Mouse (Mus musculus): ENCODE data around the gene Nudt22.
"Not testable (repeated sequence)": the region's sequence is repeated elsewhere in the genome, so short reads cannot be mapped to it uniquely, and the experiment has no call there.

The Nudt22 gene

DNA sequence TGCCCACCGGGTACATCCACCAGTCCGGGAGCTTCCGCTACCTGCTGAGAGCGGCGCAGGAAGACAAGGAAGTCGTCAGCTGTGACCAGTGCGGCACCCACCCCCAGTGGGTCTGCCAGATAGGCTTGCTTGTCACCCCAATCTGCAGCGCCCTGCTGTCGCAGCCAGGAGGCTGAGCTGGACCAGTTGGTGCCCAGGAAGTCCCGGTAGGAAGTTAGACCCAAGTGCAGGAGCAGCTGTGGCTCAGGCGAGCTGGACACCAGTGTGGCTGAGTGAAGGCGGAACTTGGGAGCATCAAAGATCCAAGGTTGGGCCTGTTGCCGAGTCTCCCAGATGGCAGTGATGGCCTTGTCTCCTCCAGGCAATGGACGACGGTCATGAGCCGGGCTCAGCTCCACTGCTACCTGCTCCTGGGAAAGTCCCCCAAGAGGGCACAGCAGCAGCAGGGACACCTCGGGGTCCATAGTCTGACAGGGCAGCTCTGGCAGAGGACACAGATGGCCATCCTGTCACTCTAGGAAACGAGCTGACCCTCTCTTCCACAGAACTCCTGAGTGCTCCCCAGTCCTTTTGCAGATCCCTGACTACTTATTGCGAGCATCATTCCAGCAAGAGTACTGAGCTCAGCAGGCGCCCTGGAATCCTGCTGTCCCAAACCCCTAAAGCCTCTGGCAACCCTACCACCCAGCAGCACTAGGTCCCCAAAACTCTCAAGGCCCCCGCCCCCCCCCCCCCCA lies 494 bp downstream of the Nudt22 start:
- in situ Hi-C loops (cut with MboI): no loop called here

GRCm38 (mm10) chr19:6994489-6994888 lies 1.4 kb downstream of the Nudt22 start:
- in situ Hi-C loops (cut with MboI): no loop called here

GRCm38 (mm10) chr19:6994002-6994401 lies 1.9 kb downstream of the Nudt22 start:
- in situ Hi-C loops (cut with MboI): no loop called here

- in situ Hi-C loops (cut with MboI): no loop called here
These were observed 2.7 kb downstream of the Nudt22 start for GRCm38 (mm10) chr19:6993011-6993770.

DNA sequence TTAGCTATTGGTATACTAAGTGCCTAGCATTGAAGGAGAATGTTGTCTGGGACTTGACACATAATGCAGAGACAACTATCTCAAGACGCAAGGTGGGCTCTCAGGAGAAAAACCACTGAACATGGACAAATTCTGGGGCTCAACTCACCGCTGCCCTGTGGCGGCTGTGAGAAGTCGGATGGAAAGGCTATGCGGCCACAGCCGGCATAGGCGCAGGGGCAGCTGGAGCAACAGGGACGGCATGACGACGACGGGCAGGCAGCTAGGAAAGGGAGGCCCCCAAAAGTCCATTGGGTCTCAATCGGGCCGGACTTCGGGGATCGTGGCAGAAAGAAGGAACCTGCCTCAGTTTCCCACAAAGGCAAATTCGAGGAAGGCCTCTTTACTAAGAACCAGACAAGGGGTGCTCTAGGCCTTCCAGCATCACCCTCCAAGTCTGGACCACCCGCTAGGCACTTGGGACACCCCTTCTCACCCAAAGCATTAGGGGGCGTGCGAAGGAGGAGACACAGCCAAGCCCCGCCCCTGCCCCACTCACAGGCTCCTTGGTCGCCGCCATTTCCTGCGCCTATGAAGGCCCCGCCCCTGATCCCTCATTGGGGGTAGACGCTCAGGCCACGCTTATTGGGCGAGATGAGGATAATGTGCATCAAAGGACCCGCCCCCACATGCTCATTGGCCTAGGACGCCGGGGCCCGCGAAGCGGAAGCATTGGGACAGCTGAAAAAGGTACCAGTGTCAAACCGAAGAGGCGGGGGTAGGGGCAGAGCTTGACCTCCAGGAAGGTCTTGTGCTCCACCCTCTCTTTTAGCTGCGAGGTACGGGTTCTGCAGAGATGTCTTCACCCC lies 3.7 kb downstream of the Nudt22 start, which contains the start of gene Dnajc4:
TSS of gene Dnajc4 (minus strand) at position 562 of the 848 bp plus-strand sequence.
- in situ Hi-C loops (cut with MboI): no loop called here

- in situ Hi-C loops (cut with MboI): not testable (repeated sequence)
These were observed 4.8 kb downstream of the Nudt22 start for GRCm38 (mm10) chr19:6991166-6991565.

DNA sequence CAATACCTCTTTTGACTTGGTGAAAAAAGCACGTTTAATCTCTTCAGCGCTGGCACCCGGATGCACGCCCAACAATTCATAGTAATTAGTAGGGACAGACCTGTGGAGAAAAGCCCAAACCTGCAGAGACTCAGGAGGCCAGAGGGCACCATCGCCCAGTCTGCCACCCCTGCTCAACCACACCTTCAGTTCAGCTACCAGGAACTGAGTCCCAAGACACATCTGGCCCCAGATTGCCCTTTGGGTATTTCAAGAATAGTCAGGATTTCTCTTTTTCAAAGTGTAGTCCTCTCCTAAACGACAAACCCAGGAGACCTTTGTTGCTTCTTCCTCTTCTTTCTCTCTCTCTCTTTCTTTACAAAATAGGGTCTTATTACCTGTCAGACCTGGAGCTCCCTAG lies 5.2 kb downstream of the Nudt22 start:
- in situ Hi-C loops (cut with MboI): no loop called here

GRCm38 (mm10) chr19:6989251-6989650 lies 6.7 kb downstream of the Nudt22 start:
- in situ Hi-C loops (cut with MboI): no loop called here

- in situ Hi-C loops (cut with MboI): no loop called here
These were observed 8.0 kb downstream of the Nudt22 start for GRCm38 (mm10) chr19:6987904-6988285.

DNA sequence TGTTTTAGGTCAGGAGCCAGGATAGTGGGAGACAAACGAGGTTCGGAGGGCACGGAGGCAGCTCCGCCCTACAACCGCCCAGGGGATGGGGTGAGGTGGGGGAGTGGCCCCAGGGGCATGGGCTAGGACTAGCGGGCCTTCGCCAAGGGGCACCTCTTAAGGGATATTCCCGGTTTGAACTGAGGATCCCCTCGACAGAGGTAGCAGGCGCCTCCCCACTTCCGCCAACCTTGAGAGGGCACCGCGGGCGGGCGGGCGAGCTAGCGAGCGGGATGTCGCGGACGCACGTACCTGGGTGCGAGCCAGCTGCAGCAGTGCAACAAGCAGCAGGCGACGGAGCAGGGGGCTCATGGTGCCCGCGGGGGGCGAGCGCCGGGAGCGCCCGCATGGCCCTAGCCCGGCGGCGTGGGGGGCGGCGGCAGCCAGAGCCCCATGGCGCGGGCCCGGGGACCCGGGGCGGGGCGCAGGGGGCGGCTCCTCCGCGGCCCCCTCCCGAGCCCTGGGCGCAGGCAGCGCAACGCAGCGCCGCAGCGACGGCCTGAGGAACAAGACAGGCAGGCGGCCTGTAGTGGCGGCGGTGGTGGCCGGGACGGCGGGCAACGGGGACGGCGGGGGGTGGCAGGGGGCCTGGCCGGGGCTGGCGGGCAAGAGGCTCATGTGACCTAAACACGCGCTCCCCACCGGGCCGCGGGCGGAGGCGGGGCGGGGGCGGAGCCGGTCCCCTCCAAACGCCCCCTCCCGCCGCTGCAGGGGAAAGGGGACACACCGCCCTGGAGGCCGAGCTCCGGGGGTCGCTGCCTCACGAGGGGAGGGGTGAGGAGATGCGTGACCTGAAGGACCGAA lies 8.6 kb downstream of the Nudt22 start, which contains the start of gene Vegfb:
TSS of gene Vegfb (minus strand) at position 591 of the 843 bp plus-strand sequence.
- in situ Hi-C loops (cut with MboI): no loop called here

DNA sequence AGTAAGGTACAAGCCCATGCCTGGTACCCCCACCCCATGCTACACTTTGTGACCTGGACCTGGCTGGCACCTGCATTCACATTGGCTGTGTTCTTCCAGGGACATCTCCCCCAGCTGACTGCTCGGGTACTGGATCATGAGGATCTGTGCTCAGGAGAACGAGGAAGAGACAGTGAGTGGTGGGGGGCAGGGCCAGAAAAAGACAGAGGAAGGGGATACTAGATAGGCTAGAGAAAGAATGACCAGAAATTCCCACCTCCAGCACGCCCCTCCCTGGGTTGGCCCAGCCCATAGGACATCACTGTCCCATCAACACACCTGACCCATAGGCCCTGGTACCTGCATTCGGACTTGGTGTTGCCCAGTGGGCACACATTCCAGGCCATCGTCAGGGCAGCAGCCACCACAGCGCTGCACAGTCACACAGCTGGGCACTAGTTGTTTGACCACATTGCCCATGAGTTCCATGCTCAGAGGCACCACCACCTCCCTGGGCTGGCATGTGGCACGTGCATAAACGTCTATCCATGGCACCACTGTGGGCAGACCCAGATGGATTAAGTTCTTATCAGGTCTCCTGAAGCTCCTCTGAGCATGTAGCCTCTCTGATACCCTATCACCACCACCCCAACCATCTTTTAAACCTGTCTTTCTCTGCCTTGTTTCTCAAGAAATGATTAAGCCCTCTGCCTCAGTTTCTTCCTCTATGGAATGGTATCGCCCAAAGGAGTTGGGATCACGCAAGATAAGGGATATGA lies 9.8 kb downstream of the Nudt22 start:
- in situ Hi-C loops (cut with MboI): no loop called here

GRCm38 (mm10) chr19:6985300-6985699 lies 10.6 kb downstream of the Nudt22 start:
- in situ Hi-C loops (cut with MboI): no loop called here

DNA sequence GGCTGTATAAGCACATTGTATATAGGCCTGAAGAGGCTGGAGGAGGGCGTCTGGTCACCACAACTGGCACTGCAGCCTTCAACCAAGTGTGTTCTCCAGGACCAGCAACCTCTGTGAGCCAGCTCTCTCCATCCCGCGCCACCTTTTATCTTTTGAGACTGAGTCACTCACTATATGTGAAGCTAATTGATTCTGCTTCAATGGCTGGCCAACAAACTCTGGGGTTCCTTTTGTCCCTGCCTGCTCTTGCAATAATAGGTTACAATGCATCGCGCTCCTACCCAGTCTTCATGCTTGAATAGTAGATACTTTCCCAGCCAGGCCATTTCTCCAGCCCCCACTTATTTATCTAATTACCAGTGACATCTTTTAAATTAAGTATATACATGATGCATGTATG lies 12.3 kb downstream of the Nudt22 start:
- in situ Hi-C loops (cut with MboI): no loop called here

DNA sequence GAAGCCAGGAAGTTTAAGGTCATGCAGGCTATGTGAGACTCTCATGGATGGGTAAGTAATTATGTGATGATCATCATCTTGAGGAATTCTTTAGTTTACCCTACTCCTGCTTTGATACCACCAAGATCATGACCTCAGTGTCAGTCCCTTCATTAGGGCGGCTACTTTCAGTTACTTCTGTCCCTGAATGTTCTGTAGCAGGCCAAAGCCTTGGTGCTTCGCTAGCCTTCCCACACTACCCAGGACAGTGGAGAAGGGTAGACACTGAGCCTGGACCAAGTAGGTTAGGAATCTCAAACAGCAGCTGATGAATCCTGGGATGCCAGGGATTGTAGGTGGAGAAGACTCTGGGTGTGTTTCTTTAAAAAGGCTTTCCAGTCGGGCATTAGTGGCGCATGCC lies 14.5 kb downstream of the Nudt22 start:
- in situ Hi-C loops (cut with MboI): no loop called here

- in situ Hi-C loops (cut with MboI): no loop called here
These were observed 15.4 kb downstream of the Nudt22 start, which contains the start of gene Fkbp2 for GRCm38 (mm10) chr19:6980381-6981093. Gene Fkbp2 (minus strand): TSS chr19:6980501.

DNA sequence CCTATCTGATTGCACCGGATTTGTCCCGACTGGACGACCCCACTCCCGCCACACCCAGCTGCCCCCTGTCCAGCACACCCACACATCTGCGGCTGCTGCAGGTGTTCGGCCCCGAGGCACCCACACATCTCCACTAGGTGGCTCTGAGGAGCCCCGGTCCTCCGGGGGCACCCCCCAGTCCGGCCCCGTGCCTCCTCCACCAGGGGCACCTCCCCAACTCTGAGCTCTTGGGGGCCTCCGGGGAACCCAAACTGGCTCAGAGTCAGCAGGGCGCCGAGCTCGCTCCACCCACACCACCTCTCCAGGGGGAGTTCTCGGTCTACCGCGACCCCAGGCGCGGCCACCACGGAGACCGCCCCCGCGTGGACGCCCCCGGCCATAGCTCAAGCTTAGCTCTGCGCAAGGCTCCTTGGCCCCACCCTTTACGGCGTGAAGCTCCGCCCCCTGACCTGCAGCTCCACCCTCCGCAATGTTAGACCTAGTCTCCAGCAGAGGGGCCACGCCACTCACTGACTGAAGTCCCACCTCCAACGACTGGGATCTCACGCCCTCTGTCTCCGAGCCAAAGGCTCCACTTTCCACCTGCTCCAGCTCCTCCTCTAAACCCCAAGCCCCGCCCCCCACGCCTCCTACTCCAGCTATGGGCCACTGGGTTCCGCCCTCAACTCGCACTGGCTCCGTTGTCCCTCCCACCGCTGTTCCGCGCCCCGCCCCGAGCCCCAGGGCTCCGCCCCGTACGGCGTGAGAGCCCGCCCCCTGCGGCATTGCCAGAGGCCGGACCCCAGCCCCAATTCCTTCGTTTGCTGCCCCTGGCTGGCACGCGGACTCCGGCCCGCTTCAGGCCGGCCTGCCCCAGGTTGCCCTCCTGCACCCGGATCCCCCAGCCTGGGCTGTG lies 16.2 kb downstream of the Nudt22 start:
- in situ Hi-C loops (cut with MboI): no loop called here

DNA sequence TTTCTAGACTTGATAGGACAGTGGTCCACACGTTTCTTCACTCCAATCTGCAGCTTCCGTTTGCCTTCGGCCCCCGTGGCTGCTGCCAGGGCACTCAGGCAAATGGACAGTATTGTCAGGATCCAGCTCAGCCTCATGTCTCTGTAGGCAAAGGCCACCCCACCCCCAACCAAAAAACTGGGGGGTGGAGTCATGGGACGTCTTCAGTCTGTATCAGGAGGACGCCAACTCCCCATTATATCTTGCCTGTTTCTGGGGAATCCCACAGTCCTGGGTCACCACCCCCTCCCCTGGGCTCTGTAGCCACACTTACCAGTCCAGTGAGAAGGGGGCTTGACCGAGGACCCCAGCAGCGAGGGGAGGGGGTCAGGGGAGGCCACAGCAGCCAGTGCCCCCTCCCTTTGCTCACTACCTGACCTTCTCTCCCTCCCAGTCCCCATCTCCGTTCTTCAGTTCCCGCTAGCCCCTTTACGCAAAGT lies 16.9 kb downstream of the Nudt22 start:
- in situ Hi-C loops (cut with MboI): no loop called here

DNA sequence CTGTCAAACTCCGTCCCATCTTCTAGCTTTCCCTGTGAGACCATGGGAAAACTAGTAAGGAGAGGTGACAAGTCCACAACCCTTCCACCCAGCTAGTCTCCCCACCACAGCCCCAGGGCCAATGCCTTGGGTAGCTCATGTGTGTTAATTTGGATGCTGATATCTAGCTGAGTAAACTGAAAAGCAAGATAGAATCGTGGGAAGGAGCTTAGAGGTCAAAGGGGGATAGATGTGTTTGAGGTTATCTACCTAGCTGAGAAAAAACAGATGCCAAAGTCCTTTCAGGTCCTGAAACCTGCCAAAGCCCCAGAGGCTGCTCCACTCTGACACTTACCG lies 17.3 kb downstream of the Nudt22 start:
- in situ Hi-C loops (cut with MboI): no loop called here

Measured in mature B cell (primary cell).